Mouse (Mus musculus): ENCODE data around the gene Cpne4.

GRCm38 (mm10) chr9:104565815-104566214 lies 18.7 kb downstream of the Cpne4 start:
- no peak for TF ChIP-seq CTCF (IDR thresholded peaks at IDR 0.05; ENCODE audit: control insufficient read depth, insufficient read depth, insufficient replicate concordance, low read depth, low read length)
- no peak for TF ChIP-seq POLR2A (IDR thresholded peaks at IDR 0.05; ENCODE audit: control insufficient read depth, low read depth, low read length)

Data from testis, adult 2 months (tissue).